Mouse (Mus musculus): ENCODE results near the gene 6430548M08Rik.

The 6430548M08Rik gene

GRCm38 (mm10) chr8:120096486-120096885, 17.5 kb upstream of the 6430548M08Rik start:
- peaks cover 12% of the 10 kb centered on the region for H3K4me1 ChIP-seq (replicated peaks; ENCODE audit: low read depth, low read length)
- H3K4me3 ChIP-seq (replicated peaks; ENCODE audit: low read length), result no peak overlapping the region
- no peaks in the 10 kb centered on the region for H3K27me3 ChIP-seq (ENCODE audit: insufficient read depth, low read length)
- H3K9me3 ChIP-seq (ENCODE audit: low read length), result no peaks in the 10 kb centered on the region
- TF ChIP-seq NANOG (IDR thresholded peaks at IDR 0.05; ENCODE audit: borderline replicate concordance, low read length) (no peak), CTCF (conservative IDR thresholded peaks at IDR 0.05; ENCODE audit: low read length) (no peak), POU5F1 (IDR thresholded peaks at IDR 0.05; ENCODE audit: borderline replicate concordance, low read length) (no peak)
- H3K36me3 ChIP-seq (ENCODE audit: insufficient read depth, low read length), result peaks cover 14% of the 10 kb centered on the region

- Histone ChIP-seq H3K9me3 (ENCODE audit: low read length) (no peaks in the 10 kb centered on the region), H3K36me3 (ENCODE audit: insufficient read depth, low read length) (0 out of 2 replicates have a peak, but pooled peaks cover 4% of the 10 kb centered on the region), H3K4me3 (replicated peaks; ENCODE audit: low read length) (peak overlapping the region; percentile 93), H3K27me3 (ENCODE audit: insufficient read depth, low read length) (peaks cover 5% of the 10 kb centered on the region; the same call in 1 of the 2 replicates), H3K4me1 (replicated peaks; ENCODE audit: low read depth, low read length) (peaks cover 45% of the 10 kb centered on the region)
- TF ChIP-seq POU5F1 (IDR thresholded peaks at IDR 0.05; ENCODE audit: borderline replicate concordance, low read length), result no peak
- no peak for TF ChIP-seq NANOG (IDR thresholded peaks at IDR 0.05; ENCODE audit: borderline replicate concordance, low read length)
- no peak for TF ChIP-seq CTCF (conservative IDR thresholded peaks at IDR 0.05; ENCODE audit: low read length)
Measured at GRCm38 (mm10) chr8:120100388-120101067, 13.4 kb upstream of the 6430548M08Rik start.

DNA sequence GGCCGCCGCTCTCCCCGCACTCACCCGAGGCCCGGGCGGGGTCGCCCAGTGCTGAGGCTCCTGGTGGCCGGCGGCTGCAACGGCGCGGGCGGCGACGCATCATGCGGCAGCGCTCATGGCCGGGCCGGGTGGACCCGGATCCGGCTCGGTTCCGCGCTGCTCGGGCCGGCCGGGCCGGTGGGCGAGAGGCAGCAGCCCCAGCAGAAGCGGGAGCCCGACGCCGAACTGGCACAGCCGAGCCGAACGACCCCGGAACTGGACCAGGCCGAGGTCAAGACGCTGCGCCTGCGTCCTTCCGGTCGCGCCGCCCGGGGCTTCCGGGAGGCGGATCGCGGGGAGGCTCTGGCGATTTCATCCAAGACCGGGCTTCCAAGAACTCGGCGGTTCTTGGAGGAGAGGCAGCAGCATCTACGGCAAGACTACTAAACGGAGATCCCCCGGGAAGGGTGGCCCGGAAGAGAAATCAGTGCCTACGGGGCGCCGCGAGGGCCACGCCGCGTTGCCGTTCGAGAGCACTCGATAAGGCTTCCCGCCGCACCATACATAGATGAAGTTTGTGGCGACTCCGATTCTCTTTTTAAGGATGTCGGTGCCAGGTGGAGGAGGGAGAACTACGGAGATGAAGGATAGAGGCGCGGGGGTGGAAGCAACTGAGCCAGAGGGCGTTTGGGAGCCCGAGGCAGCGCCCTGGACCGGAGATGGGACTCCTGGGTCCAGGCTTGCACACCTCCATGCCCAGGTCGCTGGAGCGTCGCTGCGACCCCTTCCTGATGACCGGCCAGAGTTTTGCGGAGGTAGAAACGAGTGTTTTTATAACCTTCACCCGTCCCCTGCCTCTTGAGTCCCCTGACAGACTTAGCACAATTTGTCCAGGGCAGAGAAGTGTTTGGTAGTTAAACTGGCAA, 12.6 kb upstream of the 6430548M08Rik start, which contains the start of gene Zdhhc7:
Gene Zdhhc7, minus strand, starts transcription at position 415 of the 905 bp plus-strand sequence.
- Histone ChIP-seq H3K4me1 (replicated peaks; ENCODE audit: low read depth, low read length) (peaks cover 53% of the 10 kb centered on the region), H3K27me3 (ENCODE audit: insufficient read depth, low read length) (peaks cover 5% of the 10 kb centered on the region; the same call in 1 of the 2 replicates), H3K4me3 (replicated peaks; ENCODE audit: low read length) (peak within 1 kb of the TSS; percentile 93), H3K36me3 (ENCODE audit: insufficient read depth, low read length) (0 out of 2 replicates have a peak, but pooled peaks cover 4% of the 10 kb centered on the region), H3K9me3 (ENCODE audit: low read length) (no peaks in the 10 kb centered on the region)
- TF ChIP-seq POU5F1 (IDR thresholded peaks at IDR 0.05; ENCODE audit: borderline replicate concordance, low read length) (no peak), NANOG (IDR thresholded peaks at IDR 0.05; ENCODE audit: borderline replicate concordance, low read length) (no peak), CTCF (conservative IDR thresholded peaks at IDR 0.05; ENCODE audit: low read length) (no peak)

- 0 out of 2 replicates have a peak, but pooled peaks cover 4% of the 10 kb centered on the region for H3K36me3 ChIP-seq (ENCODE audit: insufficient read depth, low read length)
- peaks cover 54% of the 10 kb centered on the region for H3K4me1 ChIP-seq (replicated peaks; ENCODE audit: low read depth, low read length)
- TF ChIP-seq POU5F1 (IDR thresholded peaks at IDR 0.05; ENCODE audit: borderline replicate concordance, low read length) (no peak), NANOG (IDR thresholded peaks at IDR 0.05; ENCODE audit: borderline replicate concordance, low read length) (no peak), CTCF (conservative IDR thresholded peaks at IDR 0.05; ENCODE audit: low read length) (no peak)
- peaks cover 5% of the 10 kb centered on the region; the same call in 1 of the 2 replicates for H3K27me3 ChIP-seq (ENCODE audit: insufficient read depth, low read length)
- no peaks in the 10 kb centered on the region for H3K9me3 ChIP-seq (ENCODE audit: low read length)
- no peak overlapping the region for H3K4me3 ChIP-seq (replicated peaks; ENCODE audit: low read length)
Measured at GRCm38 (mm10) chr8:120103916-120104315, 10.0 kb upstream of the 6430548M08Rik start.

DNA sequence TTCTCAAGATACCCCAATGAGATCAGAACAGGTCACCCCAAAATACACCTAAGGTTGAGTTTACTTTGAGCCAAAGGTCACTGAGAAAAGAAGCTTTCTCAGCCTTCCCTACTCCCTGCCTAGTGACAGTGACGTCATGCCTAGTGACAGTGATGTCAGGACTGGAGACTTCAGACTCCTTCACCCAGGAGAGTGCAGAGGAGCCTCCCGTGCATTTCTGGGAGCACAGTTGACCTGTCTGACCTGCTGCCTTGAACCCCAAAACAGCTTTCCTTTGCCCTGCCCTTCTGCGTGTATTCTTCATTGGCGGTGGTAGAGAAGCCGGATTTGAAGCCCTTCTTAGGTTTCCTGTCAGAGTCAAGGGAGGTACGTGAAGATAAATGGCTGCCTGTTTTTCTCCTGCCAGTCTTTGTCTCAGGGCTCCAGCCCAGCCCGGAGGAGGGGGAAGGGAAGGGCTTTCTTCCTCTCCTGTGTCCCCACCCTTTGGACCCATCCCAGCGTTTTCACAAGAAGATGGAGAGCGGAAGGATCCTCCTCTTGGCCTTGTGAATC, 9.2 kb upstream of the 6430548M08Rik start:
- TF ChIP-seq POU5F1 (IDR thresholded peaks at IDR 0.05; ENCODE audit: borderline replicate concordance, low read length) (no peak), NANOG (IDR thresholded peaks at IDR 0.05; ENCODE audit: borderline replicate concordance, low read length) (no peak), CTCF (conservative IDR thresholded peaks at IDR 0.05; ENCODE audit: low read length) (no peak)
- peaks cover 5% of the 10 kb centered on the region; the same call in 1 of the 2 replicates for H3K27me3 ChIP-seq (ENCODE audit: insufficient read depth, low read length)
- H3K36me3 ChIP-seq (ENCODE audit: insufficient read depth, low read length), result 0 out of 2 replicates have a peak, but pooled peaks cover 4% of the 10 kb centered on the region
- peaks cover 60% of the 10 kb centered on the region for H3K4me1 ChIP-seq (replicated peaks; ENCODE audit: low read depth, low read length)
- no peaks in the 10 kb centered on the region for H3K9me3 ChIP-seq (ENCODE audit: low read length)
- peak overlapping the region; percentile 57 for H3K4me3 ChIP-seq (replicated peaks; ENCODE audit: low read length)

DNA sequence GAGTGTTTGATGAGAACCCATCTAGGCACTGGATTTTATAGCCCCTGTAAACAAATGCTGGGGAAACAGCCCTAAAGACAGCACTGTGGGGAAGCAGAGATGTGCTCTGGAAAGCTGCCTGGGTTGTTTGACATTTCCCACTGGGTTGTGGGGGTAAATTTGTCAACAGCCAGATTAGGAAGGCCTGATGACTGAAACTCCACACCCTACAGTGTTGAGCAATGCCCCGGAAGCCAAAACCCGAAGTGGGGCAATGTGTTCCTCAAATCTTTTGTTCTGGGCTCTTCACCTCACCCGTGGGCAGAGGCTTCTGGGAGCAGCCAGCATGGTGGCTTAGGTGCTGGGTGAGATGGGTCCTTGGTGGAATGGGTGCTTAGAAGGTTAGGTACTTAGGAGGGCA, 4.8 kb upstream of the 6430548M08Rik start:
- Histone ChIP-seq H3K4me1 (replicated peaks; ENCODE audit: low read depth, low read length) (peaks cover 57% of the 10 kb centered on the region), H3K27me3 (ENCODE audit: insufficient read depth, low read length) (peaks cover 19% of the 10 kb centered on the region), H3K4me3 (replicated peaks; ENCODE audit: low read length) (no peak overlapping the region), H3K36me3 (ENCODE audit: insufficient read depth, low read length) (no peaks in the 10 kb centered on the region), H3K9me3 (ENCODE audit: low read length) (no peaks in the 10 kb centered on the region)
- TF ChIP-seq POU5F1 (IDR thresholded peaks at IDR 0.05; ENCODE audit: borderline replicate concordance, low read length), result no peak
- TF ChIP-seq NANOG (IDR thresholded peaks at IDR 0.05; ENCODE audit: borderline replicate concordance, low read length), result no peak
- TF ChIP-seq CTCF (conservative IDR thresholded peaks at IDR 0.05; ENCODE audit: low read length), result no peak

GRCm38 (mm10) chr8:120110966-120111365, 3.0 kb upstream of the 6430548M08Rik start:
- Histone ChIP-seq H3K4me1 (replicated peaks; ENCODE audit: low read depth, low read length) (peaks cover 42% of the 10 kb centered on the region), H3K27me3 (ENCODE audit: insufficient read depth, low read length) (peaks cover 37% of the 10 kb centered on the region), H3K4me3 (replicated peaks; ENCODE audit: low read length) (no peak overlapping the region), H3K9me3 (ENCODE audit: low read length) (no peaks in the 10 kb centered on the region), H3K36me3 (ENCODE audit: insufficient read depth, low read length) (no peaks in the 10 kb centered on the region)
- TF ChIP-seq NANOG (IDR thresholded peaks at IDR 0.05; ENCODE audit: borderline replicate concordance, low read length), result no peak
- TF ChIP-seq POU5F1 (IDR thresholded peaks at IDR 0.05; ENCODE audit: borderline replicate concordance, low read length), result no peak
- no peak for TF ChIP-seq CTCF (conservative IDR thresholded peaks at IDR 0.05; ENCODE audit: low read length)

GRCm38 (mm10) chr8:120111382-120111781, 2.6 kb upstream of the 6430548M08Rik start:
- H3K36me3 ChIP-seq (ENCODE audit: insufficient read depth, low read length), result no peaks in the 10 kb centered on the region
- H3K4me1 ChIP-seq (replicated peaks; ENCODE audit: low read depth, low read length), result peaks cover 38% of the 10 kb centered on the region
- TF ChIP-seq CTCF (conservative IDR thresholded peaks at IDR 0.05; ENCODE audit: low read length) (no peak), POU5F1 (IDR thresholded peaks at IDR 0.05; ENCODE audit: borderline replicate concordance, low read length) (no peak)
- no peaks in the 10 kb centered on the region for H3K9me3 ChIP-seq (ENCODE audit: low read length)
- no peak overlapping the region for H3K4me3 ChIP-seq (replicated peaks; ENCODE audit: low read length)
- peaks cover 42% of the 10 kb centered on the region for H3K27me3 ChIP-seq (ENCODE audit: insufficient read depth, low read length)

Data from E14TG2a.4 (cell line).